Mouse (Mus musculus) olfactory bulb, adult 2 months (tissue): ENCODE results near the gene Zfp691.

Experiments
- CTCF ChIP-seq: fragments of 200-500 bp; IDR thresholded peaks from 2 replicates; pipeline ENCODE4 v1.5.1; 2012; ENCODE audit warnings: low read depth, mild to moderate bottlenecking, low read length, moderate library complexity; ENCODE audit not compliant: insufficient read depth
- POLR2A ChIP-seq: fragments of 200-500 bp; IDR thresholded peaks from 2 replicates; pipeline ENCODE4 v1.6.1; 2012; ENCODE audit warnings: mild to moderate bottlenecking, low read depth, low read length, moderate library complexity; ENCODE audit not compliant: insufficient read depth

GRCm38 (mm10) chr4:119133860-119134259, 40.1 kb downstream of the Zfp691 start:
- TF ChIP-seq POLR2A = no peak
- TF ChIP-seq CTCF = no peak
